Mouse (Mus musculus): ENCODE measurements around the gene Ppp2r5a. TPM values are rescaled to one million over a fixed set of nuclear protein-coding genes. Genes with fewer than 3 reads are reported as not detected.
"Not testable (repeated sequence)": the region's sequence is repeated elsewhere in the genome, so short reads cannot be mapped to it uniquely, and the experiment has no call there.

The Ppp2r5a gene
- polyA plus RNA-seq, 1 experiment from 2014 or later = 32.2 TPM

DNA sequence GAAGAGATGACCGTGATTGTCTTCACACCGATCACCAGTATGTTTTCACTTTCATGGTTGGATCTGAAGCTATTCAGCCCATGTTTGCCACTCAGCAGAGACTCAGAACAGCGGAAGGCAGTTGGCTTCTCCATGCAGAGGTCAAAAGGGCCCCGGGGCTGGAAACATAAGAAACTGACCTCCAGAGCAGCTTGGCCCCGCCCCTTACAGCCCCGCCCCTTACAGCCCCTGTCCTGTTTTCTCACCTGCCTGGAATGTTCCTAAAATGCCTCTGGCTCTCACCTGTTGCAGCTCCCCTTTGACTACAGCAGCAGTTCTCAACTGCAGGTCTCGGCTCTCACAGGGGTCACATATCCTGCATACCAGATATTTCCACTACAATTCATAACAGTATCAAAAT is 29.5 kb upstream of the Ppp2r5a start:
- no peaks in the 10 kb centered on the region for H3K27me3 ChIP-seq
- no peak overlapping the region for H3K9ac ChIP-seq
- no peaks in the 10 kb centered on the region for H3K36me3 ChIP-seq
- H3K4me1 ChIP-seq = peaks cover 43% of the 10 kb centered on the region
- 15% methylated on average over 7 of the region's 7 CpGs for WGBS
- H3K4me2 ChIP-seq = peak overlapping the region; percentile 33; the same call in 1 of the 2 replicates
- peak overlapping the region; percentile 43 for H3K27ac ChIP-seq
- H3K4me3 ChIP-seq = no peak overlapping the region
- H3K9me3 ChIP-seq = no peaks in the 10 kb centered on the region
- ATAC-seq (ENCODE audit: borderline replicate concordance, extremely low read depth, low FRiP score, low TSS enrichment) = no peak

DNA sequence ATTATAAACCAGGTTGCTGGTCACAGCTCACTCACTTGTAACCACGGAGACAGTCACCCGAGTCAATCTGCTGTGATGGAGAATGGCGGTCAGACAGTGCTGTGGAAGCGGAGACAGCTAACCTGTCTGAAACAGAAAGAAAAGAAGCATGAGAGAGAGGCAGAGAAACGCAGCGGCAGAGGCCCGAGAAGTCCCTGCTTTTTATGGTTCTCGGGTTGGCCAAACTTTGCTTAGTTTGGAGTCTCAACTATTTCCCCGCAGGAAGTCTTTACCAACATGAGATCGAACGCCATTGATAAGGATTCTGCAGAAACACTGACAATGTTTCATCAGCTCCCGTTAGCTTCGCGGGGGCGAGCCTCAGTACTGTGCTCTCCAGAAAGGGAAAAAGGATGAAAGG is 29.0 kb upstream of the Ppp2r5a start:
- H3K9me3 ChIP-seq = no peaks in the 10 kb centered on the region
- no peaks in the 10 kb centered on the region for H3K27me3 ChIP-seq
- whole genome bisulfite sequencing = 47% methylated on average over 15 of the region's 15 CpGs
- no peak for ATAC-seq (ENCODE audit: borderline replicate concordance, extremely low read depth, low FRiP score, low TSS enrichment)
- peak overlapping the region; percentile 43; the same call in 1 of the 2 replicates for H3K27ac ChIP-seq
- no peaks in the 10 kb centered on the region for H3K36me3 ChIP-seq
- peaks cover 43% of the 10 kb centered on the region for H3K4me1 ChIP-seq
- H3K9ac ChIP-seq = no peak overlapping the region
- peak overlapping the region; percentile 33; the same call in 1 of the 2 replicates for H3K4me2 ChIP-seq
- H3K4me3 ChIP-seq = no peak overlapping the region

DNA sequence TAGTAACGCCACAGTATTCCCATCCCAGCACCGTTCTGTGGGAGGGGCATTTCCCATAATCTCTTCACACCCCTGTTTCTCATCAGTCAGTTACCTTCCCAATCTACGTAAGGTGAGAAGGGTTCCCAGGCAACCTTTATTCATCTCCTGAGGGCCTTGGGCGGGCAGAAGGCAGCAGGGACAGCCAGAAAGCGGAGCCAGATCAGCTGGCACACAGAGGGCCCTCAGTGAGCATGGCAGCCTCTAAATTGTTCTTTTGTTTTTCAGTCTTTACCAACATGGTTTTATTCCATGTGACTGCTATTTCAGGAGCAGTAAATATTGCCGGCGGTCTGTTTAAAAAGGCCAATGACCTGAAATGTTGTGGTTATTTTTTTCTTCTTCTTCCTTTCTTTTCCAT is 27.0 kb upstream of the Ppp2r5a start:
- Histone ChIP-seq H3K36me3 (no peaks in the 10 kb centered on the region), H3K27ac (no peak overlapping the region), H3K4me2 (no peak overlapping the region), H3K9me3 (no peaks in the 10 kb centered on the region), H3K9ac (no peak overlapping the region), H3K4me1 (peaks cover 28% of the 10 kb centered on the region), H3K27me3 (no peaks in the 10 kb centered on the region), H3K4me3 (no peak overlapping the region)
- no peak for ATAC-seq (ENCODE audit: borderline replicate concordance, extremely low read depth, low FRiP score, low TSS enrichment)
- 68% methylated on average over 7 of the region's 7 CpGs for WGBS

DNA sequence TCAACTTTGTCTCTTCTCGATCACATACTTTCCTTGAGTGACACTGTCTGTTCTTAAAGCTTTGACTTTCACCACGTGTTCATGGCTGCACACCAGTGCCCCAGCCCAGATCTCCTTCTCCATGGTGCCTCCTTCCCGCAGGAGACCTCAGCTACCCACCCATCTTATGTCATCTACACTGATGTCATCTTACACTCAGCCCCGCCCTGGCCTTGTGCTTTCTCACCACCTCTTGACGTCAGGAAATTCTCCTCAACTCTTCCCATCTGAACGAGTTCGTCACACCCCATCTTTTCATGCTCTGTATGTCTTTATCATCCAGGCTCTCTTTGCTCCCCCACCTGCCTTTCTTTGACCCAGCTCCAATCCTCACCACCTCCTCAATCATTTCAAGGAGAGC is 22.8 kb upstream of the Ppp2r5a start:
- ATAC-seq (ENCODE audit: borderline replicate concordance, extremely low read depth, low FRiP score, low TSS enrichment) = no peak
- 38% methylated on average over 7 of the region's 7 CpGs for WGBS
- no peak overlapping the region for H3K27ac ChIP-seq

DNA sequence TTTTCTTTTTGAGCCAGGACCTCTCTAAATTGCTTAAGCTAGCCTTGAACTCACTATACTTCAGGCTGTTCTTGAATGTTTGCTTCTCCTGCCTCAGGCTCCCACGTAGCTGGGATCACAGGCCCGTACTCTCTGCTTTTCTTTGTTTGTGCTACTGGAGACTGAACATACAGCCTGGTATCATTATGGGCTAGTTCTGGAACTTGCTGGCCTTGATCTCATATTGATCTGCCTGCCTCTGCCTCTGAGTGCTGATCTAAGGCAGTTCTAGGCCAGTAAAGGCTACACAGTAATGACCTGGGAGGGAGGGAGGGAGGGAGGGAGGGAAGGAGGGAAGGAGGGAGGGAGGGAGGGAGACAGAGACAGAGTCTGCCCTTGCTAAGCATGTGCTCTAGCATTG is 20.1 kb upstream of the Ppp2r5a start:
- Histone ChIP-seq H3K36me3 (no peaks in the 10 kb centered on the region), H3K27me3 (no peaks in the 10 kb centered on the region), H3K4me1 (peaks cover 21% of the 10 kb centered on the region; the same call in 1 of the 2 replicates), H3K9me3 (no peaks in the 10 kb centered on the region), H3K4me2 (no peak overlapping the region), H3K9ac (no peak overlapping the region), H3K4me3 (no peak overlapping the region), H3K27ac (no peak overlapping the region)
- ATAC-seq (ENCODE audit: borderline replicate concordance, extremely low read depth, low FRiP score, low TSS enrichment) = no peak
- WGBS = 67% methylated on average over 2 of the region's 2 CpGs

More for the DNA sequence above, 22.8 kb upstream of the Ppp2r5a start:
- Histone ChIP-seq H3K36me3 (no peaks in the 10 kb centered on the region), H3K4me2 (no peak overlapping the region), H3K9me3 (no peaks in the 10 kb centered on the region), H3K4me3 (no peak overlapping the region), H3K27me3 (no peaks in the 10 kb centered on the region), H3K9ac (no peak overlapping the region), H3K4me1 (0 out of 2 replicates have a peak, but pooled peaks cover 8% of the 10 kb centered on the region)

DNA sequence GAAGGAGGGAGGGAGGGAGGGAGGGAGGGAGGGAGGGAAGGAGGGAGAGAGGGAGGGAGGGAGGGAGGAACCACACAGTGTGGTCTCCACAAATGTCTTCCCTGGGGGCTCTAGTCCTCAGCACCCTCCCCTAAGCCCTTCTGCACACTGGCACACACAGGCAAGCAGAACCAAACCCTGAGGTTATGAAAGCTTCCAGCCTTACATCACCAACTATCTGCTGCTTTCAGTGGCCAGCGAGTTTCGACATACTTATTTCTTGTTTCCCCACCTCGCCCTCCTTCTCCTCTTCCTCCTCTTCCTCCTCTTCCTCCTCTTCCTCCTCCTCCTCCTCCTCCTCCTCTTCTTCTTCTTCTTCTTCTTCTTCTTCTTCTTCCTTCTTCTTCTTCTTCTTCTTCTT is 19.6 kb upstream of the Ppp2r5a start:
- H3K4me2 ChIP-seq; H3K27ac ChIP-seq; H3K9me3 ChIP-seq; H3K36me3 ChIP-seq; H3K9ac ChIP-seq; H3K27me3 ChIP-seq; H3K4me3 ChIP-seq; ATAC-seq (ENCODE audit: borderline replicate concordance, extremely low read depth, low FRiP score, low TSS enrichment): not testable (repeated sequence)
- 65% methylated on average over 3 of the region's 3 CpGs for WGBS
- peaks cover 21% of the 10 kb centered on the region; the same call in 1 of the 2 replicates for H3K4me1 ChIP-seq

DNA sequence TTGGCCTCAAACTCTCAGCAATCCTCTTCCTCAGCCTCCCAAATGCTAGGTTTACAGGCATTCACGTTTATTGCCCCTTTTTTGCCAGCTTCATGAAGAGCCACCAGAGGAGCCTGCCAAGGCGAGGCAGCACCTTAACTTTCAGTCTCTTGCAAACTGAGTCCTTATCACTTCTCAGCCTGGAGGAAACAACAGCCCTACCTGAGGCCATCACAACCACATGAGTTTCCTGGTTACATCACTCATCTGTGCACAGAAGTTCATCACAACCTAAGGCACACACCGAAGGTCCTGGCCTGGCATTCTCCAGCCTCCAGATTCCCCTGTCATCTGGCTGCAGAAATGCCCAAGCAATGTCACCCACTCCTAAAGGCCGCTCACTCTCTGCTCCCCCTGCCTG is 19.1 kb upstream of the Ppp2r5a start:
- Histone ChIP-seq H3K9ac (no peak overlapping the region), H3K27me3 (no peaks in the 10 kb centered on the region), H3K36me3 (no peaks in the 10 kb centered on the region), H3K4me1 (peaks cover 21% of the 10 kb centered on the region; the same call in 1 of the 2 replicates), H3K4me2 (no peak overlapping the region), H3K27ac (no peak overlapping the region), H3K4me3 (no peak overlapping the region), H3K9me3 (no peaks in the 10 kb centered on the region)
- WGBS = 67% methylated on average over 4 of the region's 4 CpGs
- ATAC-seq (ENCODE audit: borderline replicate concordance, extremely low read depth, low FRiP score, low TSS enrichment) = no peak

DNA sequence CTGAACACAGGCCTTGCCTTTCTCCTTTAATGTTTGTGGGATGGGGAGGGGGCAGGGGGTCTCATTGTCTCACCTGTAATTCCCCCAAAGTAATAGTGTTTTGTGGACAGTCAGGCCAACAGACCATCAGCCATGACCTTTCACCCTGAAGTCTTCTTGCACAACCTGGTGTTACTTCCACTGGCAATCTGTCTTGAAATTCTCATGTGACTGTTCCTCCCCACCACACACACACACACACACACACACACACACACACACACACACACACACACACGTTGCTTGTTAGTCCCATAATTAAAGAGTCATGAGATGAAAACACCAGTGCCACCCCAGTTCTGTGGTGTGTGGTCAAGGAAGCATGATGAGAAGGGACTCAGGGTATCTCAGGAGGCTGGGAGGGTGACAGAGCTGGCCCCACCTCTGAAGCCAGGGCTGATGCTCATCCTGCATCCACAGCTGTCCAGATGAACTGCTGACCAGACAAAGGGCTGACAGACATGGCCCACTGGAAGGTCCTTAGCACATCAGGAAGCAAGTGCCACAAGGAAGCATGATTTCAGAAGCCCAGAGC is 18.4 kb upstream of the Ppp2r5a start:
- no peak overlapping the region for H3K9ac ChIP-seq
- H3K4me2 ChIP-seq = no peak overlapping the region

DNA sequence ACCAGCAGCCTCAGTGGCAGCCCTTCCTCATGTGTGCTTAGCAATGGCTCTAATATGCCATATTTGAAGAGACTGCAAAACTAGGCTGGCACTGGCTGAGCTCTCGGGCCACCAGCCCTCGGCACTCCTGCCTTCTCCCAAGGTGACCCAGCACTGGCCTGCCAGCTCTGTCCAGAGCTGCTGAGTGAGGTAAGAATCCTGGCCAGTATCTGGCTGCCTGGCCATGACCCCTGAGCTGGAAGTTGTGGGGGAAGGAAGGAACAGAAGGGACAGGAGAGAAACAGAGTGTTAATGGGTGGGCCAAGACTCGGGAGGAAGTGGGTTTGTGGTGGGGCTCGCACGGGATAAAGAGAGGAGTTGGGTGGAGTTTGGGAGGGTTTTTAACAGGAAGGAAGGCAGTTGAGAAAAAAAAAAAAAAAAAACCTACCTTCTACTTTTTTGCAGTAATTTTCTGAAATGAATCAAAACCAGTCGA is 17.9 kb upstream of the Ppp2r5a start:
- Histone ChIP-seq H3K27ac (peak overlapping the region; percentile 40; the same call in 1 of the 2 replicates), H3K4me3 (no peak overlapping the region), H3K9ac (no peak overlapping the region), H3K9me3 (no peaks in the 10 kb centered on the region), H3K4me1 (peaks cover 20% of the 10 kb centered on the region; the same call in 1 of the 2 replicates), H3K4me2 (no peak overlapping the region), H3K27me3 (no peaks in the 10 kb centered on the region), H3K36me3 (no peaks in the 10 kb centered on the region)
- no peak for ATAC-seq (ENCODE audit: borderline replicate concordance, extremely low read depth, low FRiP score, low TSS enrichment)
- WGBS = 28% methylated on average over 6 of the region's 6 CpGs

More for the DNA sequence above, 18.4 kb upstream of the Ppp2r5a start:
- peaks cover 21% of the 10 kb centered on the region; the same call in 1 of the 2 replicates for H3K4me1 ChIP-seq
- H3K4me3 ChIP-seq = no peak overlapping the region
- no peaks in the 10 kb centered on the region for H3K27me3 ChIP-seq
- no peaks in the 10 kb centered on the region for H3K9me3 ChIP-seq
- H3K36me3 ChIP-seq = no peaks in the 10 kb centered on the region
- no peak overlapping the region for H3K27ac ChIP-seq
- WGBS = 36% methylated on average over 1 of the region's 1 CpGs
- ATAC-seq (ENCODE audit: borderline replicate concordance, extremely low read depth, low FRiP score, low TSS enrichment) = no peak

DNA sequence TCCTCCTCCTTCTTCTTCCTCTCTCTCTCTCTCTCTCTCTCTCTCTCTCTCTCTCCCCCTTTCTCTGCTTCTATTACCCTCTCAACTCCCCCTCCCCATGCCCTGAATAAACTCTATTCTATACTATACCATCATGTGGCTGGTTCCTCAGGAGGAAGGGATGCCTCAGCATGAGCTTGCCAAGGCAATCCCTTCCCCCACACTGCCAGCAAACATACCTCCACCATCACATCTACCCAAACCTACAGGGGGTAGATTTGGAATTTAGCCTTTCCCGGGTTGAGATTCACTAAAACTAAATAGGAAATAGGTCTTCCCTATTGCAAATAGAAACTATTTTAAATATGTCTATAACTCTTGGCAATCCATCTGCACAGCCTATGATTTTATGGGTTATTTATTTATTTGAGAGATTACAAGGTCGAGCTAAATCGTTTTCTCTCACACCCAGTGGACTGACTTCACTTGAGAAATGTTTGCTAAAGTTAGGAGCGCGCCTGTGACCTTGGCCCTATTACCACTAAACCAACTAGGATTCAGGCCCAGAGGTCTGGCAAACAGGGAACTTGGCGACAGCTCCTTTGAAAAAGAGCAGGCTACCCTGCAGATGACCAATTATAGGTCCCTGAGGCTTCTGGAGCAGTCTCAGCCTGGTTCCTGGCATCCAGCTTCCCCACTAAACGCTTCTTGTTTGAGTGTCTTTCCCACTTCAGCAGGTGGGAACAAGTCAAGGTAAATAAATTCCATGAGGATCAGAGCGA is 17.1 kb upstream of the Ppp2r5a start:
- H3K4me2 ChIP-seq = no peak overlapping the region
- H3K4me3 ChIP-seq = no peak overlapping the region
- no peaks in the 10 kb centered on the region for H3K36me3 ChIP-seq
- H3K9me3 ChIP-seq = no peaks in the 10 kb centered on the region
- H3K9ac ChIP-seq = no peak overlapping the region
- H3K27ac ChIP-seq = no peak overlapping the region
- 25% methylated on average over 8 of the region's 8 CpGs for WGBS
- ATAC-seq (ENCODE audit: borderline replicate concordance, extremely low read depth, low FRiP score, low TSS enrichment) = no peak
- H3K27me3 ChIP-seq = no peaks in the 10 kb centered on the region
- H3K4me1 ChIP-seq = peaks cover 18% of the 10 kb centered on the region; the same call in 1 of the 2 replicates

DNA sequence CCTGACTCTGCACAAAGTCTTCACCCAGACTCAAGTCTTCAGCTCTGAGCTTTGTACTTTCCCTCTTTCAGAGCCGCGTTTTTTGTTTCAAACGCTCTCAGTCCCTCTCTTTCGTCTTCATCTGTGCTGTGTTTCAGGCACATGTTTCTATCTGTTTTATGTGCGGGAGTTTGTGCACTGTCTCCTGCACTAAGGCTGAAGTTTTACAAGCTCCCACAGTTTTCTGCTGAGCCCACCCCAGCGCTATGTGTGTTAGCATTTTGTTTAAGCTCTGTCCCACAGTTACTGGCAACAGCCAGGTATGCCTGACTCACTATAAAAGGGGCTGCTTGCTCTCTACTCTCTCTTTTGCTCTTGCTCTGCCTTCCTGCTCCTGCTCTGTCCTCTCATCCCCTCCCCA is 16.3 kb upstream of the Ppp2r5a start:
- 56% methylated on average over 6 of the region's 6 CpGs for WGBS
- H3K4me1 ChIP-seq = peaks cover 18% of the 10 kb centered on the region; the same call in 1 of the 2 replicates
- H3K4me3 ChIP-seq = no peak overlapping the region
- no peak overlapping the region for H3K27ac ChIP-seq
- H3K36me3 ChIP-seq = no peaks in the 10 kb centered on the region
- no peaks in the 10 kb centered on the region for H3K9me3 ChIP-seq
- no peak overlapping the region for H3K9ac ChIP-seq
- ATAC-seq (ENCODE audit: borderline replicate concordance, extremely low read depth, low FRiP score, low TSS enrichment) = no peak
- no peak overlapping the region for H3K4me2 ChIP-seq
- no peaks in the 10 kb centered on the region for H3K27me3 ChIP-seq

DNA sequence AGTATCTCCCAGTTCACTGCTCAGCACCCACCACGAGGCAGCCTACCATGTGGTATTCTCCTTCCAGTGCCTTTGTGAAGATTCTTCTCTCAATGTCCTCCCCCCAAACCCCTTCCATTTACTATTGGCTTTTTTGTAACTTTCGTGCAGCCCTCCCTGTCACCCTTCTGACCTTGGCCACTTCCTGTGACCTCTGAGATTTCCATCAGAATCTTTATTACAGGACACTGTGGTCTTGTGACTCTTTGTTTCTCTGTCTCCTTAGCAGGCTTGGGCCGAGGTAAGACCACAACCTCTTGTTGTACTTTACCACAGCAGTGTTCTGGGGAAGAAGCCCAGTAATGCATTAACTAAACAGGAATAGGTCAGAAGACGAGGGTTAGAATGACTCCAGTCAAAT is 15.9 kb upstream of the Ppp2r5a start:
- WGBS = 52% methylated on average over 4 of the region's 4 CpGs
- H3K9me3 ChIP-seq = no peaks in the 10 kb centered on the region
- H3K9ac ChIP-seq = no peak overlapping the region
- H3K4me2 ChIP-seq = no peak overlapping the region
- H3K27me3 ChIP-seq = no peaks in the 10 kb centered on the region
- peaks cover 18% of the 10 kb centered on the region; the same call in 1 of the 2 replicates for H3K4me1 ChIP-seq
- no peak for ATAC-seq (ENCODE audit: borderline replicate concordance, extremely low read depth, low FRiP score, low TSS enrichment)
- H3K4me3 ChIP-seq = no peak overlapping the region
- no peaks in the 10 kb centered on the region for H3K36me3 ChIP-seq
- no peak overlapping the region for H3K27ac ChIP-seq
